In the genomic region with DNA sequence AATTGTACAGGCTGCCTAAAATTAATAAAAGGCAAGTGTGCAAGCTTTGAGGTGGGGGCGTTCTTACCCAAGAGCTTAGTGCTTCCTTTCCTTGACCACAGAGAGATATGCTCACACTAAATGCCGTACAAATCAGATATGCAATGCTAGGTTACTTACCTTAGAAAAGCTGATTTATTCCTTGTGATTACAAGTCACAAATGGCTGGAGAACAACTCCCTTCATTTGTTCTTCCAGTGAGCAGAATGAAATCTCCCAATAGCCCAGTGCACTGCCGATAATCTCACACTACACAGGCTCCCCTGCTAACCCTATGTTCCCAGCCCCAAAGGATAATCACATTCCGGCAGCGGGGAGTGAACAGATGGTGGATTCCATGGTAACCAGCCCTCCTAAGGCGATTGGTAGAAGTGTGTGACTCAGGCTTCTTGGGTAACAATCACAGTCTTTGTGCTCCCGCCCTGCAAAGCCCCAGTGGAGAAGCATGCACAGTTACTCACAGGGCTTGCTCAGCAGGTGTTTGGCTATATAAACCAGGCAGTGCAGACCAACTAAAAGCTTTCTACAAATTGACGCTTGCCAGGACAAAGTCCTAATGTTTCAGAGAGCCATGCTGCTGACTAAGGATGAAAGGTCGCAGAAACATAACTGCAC, we compare ENCODE assay signal across 8 mouse cellular contexts. TPM values are rescaled to one million over a fixed set of nuclear protein-coding genes. Genes with fewer than 3 reads are reported as not detected.
DNase-seq lines count a peak whose midpoint lies in the region; ATAC-seq and TF ChIP-seq lines count a peak whose summit lies in the region.

No protein-coding gene starts in this region.

- no peak overlapping the region; the same call in 1 of the 2 replicates for H3K27ac ChIP-seq in lung, embryonic 14.5 days (ENCODE audit: low read depth)
- H3K27ac ChIP-seq in embryonic facial prominence, embryonic 13.5 days: 0 out of 2 replicates have a peak overlapping the region, but pooled peaks have one; percentile 0
- H3K27ac ChIP-seq in heart, embryonic 12.5 days (ENCODE audit: poor library complexity, severe bottlenecking): peak overlapping the region; percentile 34; the same call in 1 of the 2 replicates
- peak overlapping the region; percentile 0; the same call in 1 of the 2 replicates for H3K27ac ChIP-seq in kidney, embryonic 16.5 days (ENCODE audit: low read length)
- H3K27ac ChIP-seq in limb, embryonic 13.5 days: peak overlapping the region; percentile 75
- H3K27ac ChIP-seq in neural tube, embryonic 11.5 days (ENCODE audit: low read depth, low read length): peak overlapping the region; percentile 93

- H3K4me1 ChIP-seq in lung, embryonic 14.5 days (ENCODE audit: insufficient read depth): 0 out of 2 replicates have a peak, but pooled peaks cover 3% of the 10 kb centered on the region
- no peaks in the 10 kb centered on the region for H3K4me1 ChIP-seq in lung, adult 2 months (ENCODE audit: control insufficient read depth, insufficient read depth, low read length)
- H3K4me1 ChIP-seq in embryonic facial prominence, embryonic 13.5 days: peaks cover 9% of the 10 kb centered on the region
- peaks cover 23% of the 10 kb centered on the region for H3K4me1 ChIP-seq in heart, embryonic 12.5 days (replicated peaks)
- 0 out of 2 replicates have a peak, but pooled peaks cover 7% of the 10 kb centered on the region for H3K4me1 ChIP-seq in kidney, embryonic 16.5 days (ENCODE audit: insufficient read depth, low read length)
- H3K4me1 ChIP-seq in limb, embryonic 13.5 days: peaks cover 18% of the 10 kb centered on the region
- no peaks in the 10 kb centered on the region; the same call in 1 of the 2 replicates for H3K4me1 ChIP-seq in neural tube, embryonic 11.5 days (ENCODE audit: control insufficient read depth, insufficient read depth, low read length)

- WGBS in lung, embryonic 14.5 days: 9% methylated on average over 9 of the region's 9 CpGs
- 24% methylated on average over 9 of the region's 9 CpGs for WGBS in lung, adult 2 months
- 9% methylated on average over 9 of the region's 9 CpGs for WGBS in embryonic facial prominence, embryonic 13.5 days
- 11% methylated on average over 9 of the region's 9 CpGs for whole genome bisulfite sequencing in heart, embryonic 12.5 days
- 18% methylated on average over 9 of the region's 9 CpGs for WGBS in kidney, embryonic 16.5 days
- 7% methylated on average over 9 of the region's 9 CpGs for WGBS in limb, embryonic 13.5 days
- WGBS in neural tube, embryonic 11.5 days: 6% methylated on average over 9 of the region's 9 CpGs

- H3K36me3 ChIP-seq in lung, embryonic 14.5 days (ENCODE audit: insufficient read depth): no peaks in the 10 kb centered on the region
- no peaks in the 10 kb centered on the region for H3K36me3 ChIP-seq in embryonic facial prominence, embryonic 13.5 days
- H3K36me3 ChIP-seq in heart, embryonic 12.5 days: no peaks in the 10 kb centered on the region
- no peaks in the 10 kb centered on the region for H3K36me3 ChIP-seq in kidney, embryonic 16.5 days (ENCODE audit: insufficient read depth, low read length)
- H3K36me3 ChIP-seq in limb, embryonic 13.5 days: no peaks in the 10 kb centered on the region
- H3K36me3 ChIP-seq in neural tube, embryonic 11.5 days (ENCODE audit: control insufficient read depth, insufficient read depth, low read length): no peaks in the 10 kb centered on the region

- no peaks in the 10 kb centered on the region for H3K27me3 ChIP-seq in lung, embryonic 14.5 days (ENCODE audit: insufficient read depth, low read length)
- no peaks in the 10 kb centered on the region for H3K27me3 ChIP-seq in embryonic facial prominence, embryonic 13.5 days
- no peaks in the 10 kb centered on the region for H3K27me3 ChIP-seq in heart, embryonic 12.5 days (replicated peaks)
- no peaks in the 10 kb centered on the region for H3K27me3 ChIP-seq in kidney, embryonic 16.5 days (ENCODE audit: insufficient read depth, low read length)
- no peaks in the 10 kb centered on the region for H3K27me3 ChIP-seq in limb, embryonic 13.5 days
- H3K27me3 ChIP-seq in neural tube, embryonic 11.5 days (ENCODE audit: control insufficient read depth, insufficient read depth, low read length): no peaks in the 10 kb centered on the region

- no peaks in the 10 kb centered on the region for H3K9me3 ChIP-seq in lung, embryonic 14.5 days (ENCODE audit: low read depth, low read length)
- no peaks in the 10 kb centered on the region for H3K9me3 ChIP-seq in embryonic facial prominence, embryonic 13.5 days
- H3K9me3 ChIP-seq in heart, embryonic 12.5 days (replicated peaks): no peaks in the 10 kb centered on the region
- H3K9me3 ChIP-seq in kidney, embryonic 16.5 days (ENCODE audit: low read length): no peaks in the 10 kb centered on the region
- H3K9me3 ChIP-seq in limb, embryonic 13.5 days: no peaks in the 10 kb centered on the region
- no peaks in the 10 kb centered on the region for H3K9me3 ChIP-seq in neural tube, embryonic 11.5 days (ENCODE audit: control insufficient read depth, low read length)

- H3K4me3 ChIP-seq in lung, embryonic 14.5 days (ENCODE audit: low read depth, low read length): no peak overlapping the region; the same call in 1 of the 2 replicates
- no peak overlapping the region for H3K4me3 ChIP-seq in lung, adult 2 months (replicated peaks; ENCODE audit: extremely low read depth, low read depth, low read length)
- peak overlapping the region; percentile 4; the same call in 1 of the 2 replicates for H3K4me3 ChIP-seq in embryonic facial prominence, embryonic 13.5 days
- peak overlapping the region; percentile 21 for H3K4me3 ChIP-seq in heart, embryonic 12.5 days
- no peak overlapping the region for H3K4me3 ChIP-seq in kidney, embryonic 16.5 days (ENCODE audit: low read length)
- peak overlapping the region; percentile 39 for H3K4me3 ChIP-seq in limb, embryonic 13.5 days
- peak overlapping the region; percentile 45 for H3K4me3 ChIP-seq in neural tube, embryonic 11.5 days (ENCODE audit: low read depth, low read length)

- no peak for TF ChIP-seq POLR2A in lung, adult 2 months (IDR thresholded peaks at IDR 0.05; ENCODE audit: borderline replicate concordance, extremely low read depth, low read depth, low read length)

- ATAC-seq in lung, embryonic 14.5 days (ENCODE audit: insufficient read depth): peak; percentile 99
- ATAC-seq in embryonic facial prominence, embryonic 13.5 days (ENCODE audit: insufficient number of reproducible peaks, insufficient read depth, low FRiP score, low TSS enrichment, low read depth): peak; percentile 92
- ATAC-seq in heart, embryonic 12.5 days (ENCODE audit: insufficient number of reproducible peaks, low FRiP score): peak; percentile 89
- ATAC-seq in kidney, embryonic 16.5 days (ENCODE audit: low FRiP score, low TSS enrichment): peak; percentile 100
- ATAC-seq in limb, embryonic 13.5 days (ENCODE audit: low FRiP score, low read depth): peak; percentile 99
- ATAC-seq in neural tube, embryonic 11.5 days (ENCODE audit: insufficient read depth, low FRiP score, low TSS enrichment): peak; percentile 97

- peak overlapping the region; percentile 36 for H3K4me2 ChIP-seq in lung, embryonic 14.5 days
- H3K4me2 ChIP-seq in embryonic facial prominence, embryonic 13.5 days: peak overlapping the region; percentile 45
- peak overlapping the region; percentile 39 for H3K4me2 ChIP-seq in heart, embryonic 12.5 days
- peak overlapping the region; percentile 28 for H3K4me2 ChIP-seq in kidney, embryonic 16.5 days (replicated peaks; ENCODE audit: low read depth, low read length)
- H3K4me2 ChIP-seq in limb, embryonic 13.5 days (replicated peaks): peak overlapping the region; percentile 56
- peak overlapping the region; percentile 49 for H3K4me2 ChIP-seq in neural tube, embryonic 11.5 days (ENCODE audit: low read depth)

- H3K9ac ChIP-seq in lung, embryonic 14.5 days: no peak overlapping the region
- no peak overlapping the region for H3K9ac ChIP-seq in embryonic facial prominence, embryonic 13.5 days
- H3K9ac ChIP-seq in heart, embryonic 12.5 days: no peak overlapping the region
- no peak overlapping the region for H3K9ac ChIP-seq in kidney, embryonic 16.5 days (replicated peaks; ENCODE audit: low read length)
- H3K9ac ChIP-seq in limb, embryonic 13.5 days: peak overlapping the region; percentile 13; the same call in 1 of the 2 replicates
- peak overlapping the region; percentile 58 for H3K9ac ChIP-seq in neural tube, embryonic 11.5 days (ENCODE audit: low read length)

- no peak for TF ChIP-seq CTCF in lung, embryonic 14.5 days (IDR thresholded peaks at IDR 0.05; ENCODE audit: low read depth)
- TF ChIP-seq CTCF in lung, adult 2 months (IDR thresholded peaks at IDR 0.05; ENCODE audit: insufficient read depth, low read length): no peak

- peak; percentile 73 for DNase-seq in lung, embryonic 14.5 days
- DNase-seq in lung, adult 2 months: no peak
- DNase-seq in neural tube, embryonic 11.5 days (ENCODE audit: low spot score): peak; percentile 90
- DNase-seq in spleen, adult 12 weeks (ENCODE audit: low spot score): no peak

RNA-seq across cellular contexts. Expression of a gene that starts 40.3 kb away (rescaled TPM):
- polyA plus RNA-seq in lung, embryonic 14.5 days (2014; fragmentation: Nextera tagmentation; extraction: Ambion mirVana): 6.0 and 6.8 TPM in 2 replicates
- polyA plus RNA-seq in lung, adult 2 months (2012; rRNA removed): 1.8 and 2.2 TPM in 2 replicates
- polyA plus RNA-seq in embryonic facial prominence, embryonic 13.5 days (2015; fragmentation: Nextera tagmentation; extraction: Ambion mirVana): 4.6 and 5.1 TPM in 2 replicates
- polyA plus RNA-seq in heart, embryonic 12.5 days (2016; fragmentation: Nextera tagmentation; extraction: Ambion mirVana): 11.4 and 12.1 TPM in 2 replicates
- 10.3 and 13.9 TPM in 2 replicates for polyA plus RNA-seq in kidney, embryonic 16.5 days (2015; fragmentation: Nextera tagmentation; extraction: Ambion mirVana)
- polyA plus RNA-seq in limb, embryonic 13.5 days (2015; fragmentation: Nextera tagmentation; extraction: Ambion mirVana): 8.5 and 8.6 TPM in 2 replicates
- 18.3 and 18.9 TPM in 2 replicates for polyA plus RNA-seq in neural tube, embryonic 11.5 days (2014; fragmentation: Nextera tagmentation; extraction: Ambion mirVana)

Comparison
In these comparisons a context has a peak if more than half of its experiments do, and no peak if none do; other contexts are left out.
1. DNase-seq: peak in lung, embryonic 14.5 days (single experiment) and neural tube, embryonic 11.5 days (single experiment); none in lung, adult 2 months (single experiment) and spleen, adult 12 weeks (single experiment).
2. H3K4me3 ChIP-seq: peak in embryonic facial prominence, embryonic 13.5 days (single experiment), heart, embryonic 12.5 days (single experiment), limb, embryonic 13.5 days (single experiment) and neural tube, embryonic 11.5 days (single experiment); none in lung, embryonic 14.5 days (single experiment), lung, adult 2 months (single experiment) and kidney, embryonic 16.5 days (single experiment).
3. H3K9ac ChIP-seq: peak in limb, embryonic 13.5 days (single experiment) and neural tube, embryonic 11.5 days (single experiment); none in lung, embryonic 14.5 days (single experiment), embryonic facial prominence, embryonic 13.5 days (single experiment), heart, embryonic 12.5 days (single experiment) and kidney, embryonic 16.5 days (single experiment).
4. Peak in every context shown above with its lines, with median percentiles within 50 percentile points of each other: ATAC-seq and H3K4me2 ChIP-seq.